Mouse (Mus musculus) left cerebral cortex, adult 8-10 months (tissue): ENCODE results near the gene Acvrl1. TPM values are rescaled to one million over a fixed set of nuclear protein-coding genes. Genes with fewer than 3 reads are reported as not detected.
A peak's percentile ranks its signal among the peaks of the same experiment; 100 is the strongest.

ENCODE experiments used
- DNase-seq, 2 experiments: peaks; one replicate each; pipeline ENCODE4 v3.0.0; 2022; ENCODE audit warnings: low spot score in 2 of 2
- total RNA-seq, 4 experiments: library from RNA; stranded (reverse); gene quantifications; 2 replicates each; pipeline ENCODE4 v1.2.4; 2022

The Acvrl1 gene
- total RNA-seq, 4 experiments from 2014 or later: 18.9 to 25.1 (median 19.3) TPM

- DNase-seq: no peak
Measured at GRCm38 (mm10) chr15:101141061-101141541, 12.8 kb downstream of the Acvrl1 start.

- no peak for DNase-seq
Measured at GRCm38 (mm10) chr15:101142672-101143071, 14.3 kb downstream of the Acvrl1 start.

- DNase-seq: no peak
Measured at GRCm38 (mm10) chr15:101143494-101143893, 15.2 kb downstream of the Acvrl1 start.

GRCm38 (mm10) chr15:101144176-101144575 lies 15.9 kb downstream of the Acvrl1 start:
- DNase-seq: no peak

GRCm38 (mm10) chr15:101144779-101145178 lies 16.5 kb downstream of the Acvrl1 start:
- no peak for DNase-seq

- DNase-seq: peak; percentile 83 to 92
Measured at GRCm38 (mm10) chr15:101145424-101146099, 17.2 kb downstream of the Acvrl1 start.

- no peak for DNase-seq
Measured at GRCm38 (mm10) chr15:101146100-101146965, 18.0 kb downstream of the Acvrl1 start.

- DNase-seq: no peak
Measured at GRCm38 (mm10) chr15:101147115-101147909, 19.0 kb downstream of the Acvrl1 start.

GRCm38 (mm10) chr15:101147910-101148273 lies 19.6 kb downstream of the Acvrl1 start:
- no peak for DNase-seq

- DNase-seq: no peak
Measured at GRCm38 (mm10) chr15:101148604-101149003, 20.3 kb downstream of the Acvrl1 start.

GRCm38 (mm10) chr15:101151409-101152261 lies 23.3 kb downstream of the Acvrl1 start:
- no peak for DNase-seq

GRCm38 (mm10) chr15:101154700-101155616 lies 26.6 kb downstream of the Acvrl1 start:
- DNase-seq: no peak

- no peak for DNase-seq
Measured at GRCm38 (mm10) chr15:101160128-101160527, 31.8 kb downstream of the Acvrl1 start.

GRCm38 (mm10) chr15:101160591-101160990 lies 32.3 kb downstream of the Acvrl1 start:
- no peak for DNase-seq

- DNase-seq: no peak
Measured at GRCm38 (mm10) chr15:101161534-101161933, 33.2 kb downstream of the Acvrl1 start.

GRCm38 (mm10) chr15:101163056-101163458 lies 34.7 kb downstream of the Acvrl1 start:
- no peak for DNase-seq

- DNase-seq: no peak
Measured at GRCm38 (mm10) chr15:101163854-101164253, 35.5 kb downstream of the Acvrl1 start.

- DNase-seq: no peak
Measured at GRCm38 (mm10) chr15:101164291-101164690, 36.0 kb downstream of the Acvrl1 start.

- no peak for DNase-seq
Measured at GRCm38 (mm10) chr15:101165658-101166437, 37.5 kb downstream of the Acvrl1 start.
